Mouse (Mus musculus) Patski (cell line): ENCODE measurements around the gene Olfr463. TPM values are rescaled to one million over a fixed set of nuclear protein-coding genes. Genes with fewer than 3 reads are reported as not detected.

Experiments used
- ATAC-seq: fragments of 100-300 bp; one replicate; pipeline ENCODE4 v1.8.0; 2021
- CTCF ChIA-PET: fragments of 350-600 bp; sonication (Branson Sonifier 250); formaldehyde crosslinking; loops from one replicate; lab custom pipeline; 2022; ENCODE audit warnings: inconsistent platforms; lab: Charles Lee
- POLR2A ChIA-PET: fragments of 350-600 bp; sonication (Branson Sonifier 250); formaldehyde crosslinking; loops from one replicate; lab custom pipeline; 2022; ENCODE audit warnings: antibody characterized with exemption, inconsistent platforms; lab: Charles Lee
- DNase-seq: peaks from one replicate; pipeline ENCODE4 v3.0.0-alpha.2; 2011; ENCODE audit warnings: low read depth, low spot score
- H3K27me3 ChIP-seq: fragments of 371-371 bp; one replicate; pipeline ENCODE4 v1.5.1; 2021
- CTCF ChIP-seq: fragments of 100-300 bp; IDR thresholded peaks from one replicate; pipeline ENCODE4 v1.5.1; 2021
- in situ Hi-C: fragments of 300-500 bp; cut with MboI; formaldehyde crosslinking; loops from 3 replicates; pipeline ENCODE4 v1.11.1; 2018; ENCODE audit warnings: low pct_unique_long_range_greater_than_20kb, mixed read lengths
- polyA plus RNA-seq: library from polyadenylated mRNA; unstranded; gene quantifications from one replicate; pipeline ENCODE4 v1.2.3, GENCODE M21; 2021

Olfr463 gene
- polyA plus RNA-seq, 1 experiment from 2014 or later: not detected

DNA sequence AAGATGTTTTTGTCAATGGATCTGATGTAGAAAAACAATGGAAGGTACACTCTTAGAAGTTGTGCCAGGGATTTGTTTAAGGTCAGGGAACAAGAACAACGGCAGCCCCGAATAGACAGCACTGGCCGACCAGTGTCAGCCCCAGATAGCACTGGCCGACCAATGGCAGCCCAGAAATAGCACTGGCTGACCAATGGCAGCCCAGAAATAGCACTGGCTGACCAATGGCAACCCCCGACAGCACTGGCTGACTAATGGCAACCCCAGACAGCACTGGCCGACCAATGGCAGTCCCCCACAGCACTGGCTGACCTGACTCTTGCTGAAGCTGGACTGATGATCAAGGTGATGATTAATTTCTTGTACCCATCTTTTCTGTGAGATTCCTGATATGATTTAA is 49.3 kb downstream of the Olfr463 start:
- ChIA-PET POLR2A (no interaction called here), CTCF (no interaction called here)
- DNase-seq (no peak), ATAC-seq (no peak)
- in situ Hi-C loops: no loop called here
- H3K27me3 ChIP-seq: peaks cover 2% of the 10 kb centered on the region
- TF ChIP-seq CTCF: no peak

DNA sequence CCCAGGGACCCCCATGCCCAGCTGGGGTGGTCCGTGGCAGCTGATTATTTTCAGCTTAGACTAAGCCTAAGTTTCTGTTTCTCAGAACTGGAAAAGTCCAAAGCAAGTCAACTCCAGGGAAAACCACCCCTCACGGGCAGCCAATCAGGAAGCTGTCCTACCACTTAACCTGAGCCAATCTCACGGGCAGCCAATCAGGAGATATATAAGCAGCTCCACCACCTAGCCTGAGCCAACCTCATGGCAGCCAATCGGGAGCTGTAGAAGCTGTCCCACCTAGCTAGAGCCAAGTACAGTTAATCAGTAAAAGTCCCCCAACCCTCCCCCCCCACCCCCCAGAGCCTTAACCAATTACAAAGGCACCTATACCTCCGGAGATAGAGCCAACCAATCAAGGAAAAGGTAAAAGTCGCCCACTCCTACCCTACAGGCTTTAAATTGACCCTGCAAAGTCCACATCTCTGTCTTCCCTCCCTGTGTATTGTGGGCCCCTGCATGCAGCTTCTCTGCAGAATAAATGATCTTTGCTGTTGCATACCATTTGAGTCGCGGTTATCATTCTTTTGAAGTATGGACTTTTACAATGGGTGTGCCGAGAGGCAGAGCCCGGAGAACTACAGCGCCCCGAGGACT is 50.1 kb downstream of the Olfr463 start:
- POLR2A ChIA-PET: no interaction called here
- TF ChIP-seq CTCF: no peak
- CTCF ChIA-PET: no interaction called here
- H3K27me3 ChIP-seq: peaks cover 2% of the 10 kb centered on the region
- ATAC-seq (no peak), DNase-seq (no peak)
- in situ Hi-C loops: no loop called here

Other genes with a start within 250 kb of the Olfr463 start
- 6.0 TPM for gene Rnf43, start 234.7 kb downstream of the Olfr463 start, polyA plus RNA-seq
- gene Supt4a, start 159.8 kb downstream of the Olfr463 start, polyA plus RNA-seq: 99.6 TPM
- gene Tspoap1, start 136.8 kb downstream of the Olfr463 start, polyA plus RNA-seq: 9.5 TPM
- gene Mpo, start 103.8 kb downstream of the Olfr463 start, polyA plus RNA-seq: not detected
- gene Lpo, start 69.1 kb downstream of the Olfr463 start, polyA plus RNA-seq: not detected
- gene Mks1, start 44.2 kb downstream of the Olfr463 start, polyA plus RNA-seq: 6.0 TPM
- gene Epx, start 21.9 kb downstream of the Olfr463 start, polyA plus RNA-seq: not detected
- gene Olfr462, start 5.1 kb downstream of the Olfr463 start, polyA plus RNA-seq: not detected
- gene Olfr464, start 23.6 kb upstream of the Olfr463 start, polyA plus RNA-seq: not detected
- gene Dynll2, start 90.1 kb upstream of the Olfr463 start, polyA plus RNA-seq: 150 TPM
- 301 TPM for gene Srsf1, start 150.0 kb upstream of the Olfr463 start, polyA plus RNA-seq
- gene Vezf1, start 170.9 kb upstream of the Olfr463 start, polyA plus RNA-seq: 56.7 TPM
- gene Cuedc1, start 200.7 kb upstream of the Olfr463 start, polyA plus RNA-seq: 42.0 TPM